Comparison of ENCODE assay signal across 16 mouse cellular contexts in the genomic region with DNA sequence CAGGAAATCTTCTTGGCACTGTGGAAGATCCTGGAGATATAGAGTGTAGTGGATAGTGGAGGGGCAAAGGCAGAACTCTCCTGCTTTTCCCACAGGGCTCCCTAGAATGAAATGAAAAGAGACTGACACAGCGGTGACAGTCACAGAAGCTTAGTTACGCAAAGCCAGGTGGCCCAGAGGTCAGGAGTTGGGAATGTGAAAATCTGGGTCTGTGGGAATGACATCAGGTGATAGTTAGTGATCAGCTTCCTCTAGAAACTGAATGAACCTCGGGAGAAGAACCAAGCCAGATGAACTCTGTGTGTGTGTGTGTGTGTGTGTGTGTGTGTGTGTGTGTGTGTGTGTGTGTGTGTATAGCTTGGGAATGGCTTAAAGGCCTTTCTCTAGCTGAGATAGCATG.
"Had no signal": no experiment of that assay in that cellular context is flagged by ENCODE, and none has a peak within 500 bp of the region (broad histone marks: within the 10 kb centered on the region; RNA-seq: fewer than 3 reads in every experiment).

No protein-coding gene starts in this region.

- H3K36me3 ChIP-seq: midbrain, embryonic 10.5 days; midbrain, embryonic 12.5 days; neural tube, embryonic 13.5 days; neural tube, embryonic 15.5 days; stomach, embryonic 15.5 days had no signal

- H3K4me2 ChIP-seq: lung, embryonic 14.5 days; midbrain, embryonic 12.5 days; neural tube, embryonic 13.5 days; neural tube, embryonic 15.5 days; stomach, embryonic 15.5 days had no signal

- ATAC-seq: midbrain, embryonic 16.5 days had no signal

- H3K27me3 ChIP-seq: midbrain, embryonic 12.5 days; neural tube, embryonic 13.5 days; neural tube, embryonic 15.5 days; stomach, embryonic 15.5 days had no signal

- H3K4me3 ChIP-seq: midbrain, embryonic 10.5 days; midbrain, embryonic 12.5 days; myocyte; neural tube, embryonic 13.5 days; neural tube, embryonic 15.5 days; stomach, embryonic 15.5 days had no signal

- DNase-seq: lung, adult 18-20 months; lung, embryonic 14.5 days; lung, postnatal 10 days; lung, postnatal 4 days; midbrain, embryonic 14.5 days; right cerebral cortex, postnatal 14 days; thymus, adult 18-20 months; thymus, postnatal 14 days; thymus, postnatal 36 days had no signal

- H3K4me1 ChIP-seq: midbrain, embryonic 10.5 days; midbrain, embryonic 12.5 days; neural tube, embryonic 13.5 days; neural tube, embryonic 15.5 days; stomach, embryonic 15.5 days had no signal

- H3K27ac ChIP-seq: midbrain, embryonic 10.5 days; midbrain, embryonic 12.5 days; neural tube, embryonic 13.5 days; neural tube, embryonic 15.5 days; stomach, embryonic 15.5 days had no signal

- H3K9ac ChIP-seq: lung, embryonic 14.5 days; midbrain, embryonic 12.5 days; neural tube, embryonic 13.5 days; neural tube, embryonic 15.5 days; stomach, embryonic 15.5 days had no signal

- H3K9me3 ChIP-seq: midbrain, embryonic 10.5 days; neural tube, embryonic 13.5 days; neural tube, embryonic 15.5 days; stomach, embryonic 15.5 days had no signal
